Mouse (Mus musculus) gastrocnemius, adult 18-20 months (tissue): ENCODE data around the gene Asna1. TPM values are rescaled to one million over a fixed set of nuclear protein-coding genes. Genes with fewer than 3 reads are reported as not detected.

Experiments used
- DNase-seq: peaks from one replicate; pipeline ENCODE4 v3.0.0; 2021; ENCODE audit warnings: low spot score
- total RNA-seq, 2 experiments: library from RNA; stranded (reverse); gene quantifications; 2 replicates each; pipeline ENCODE4 v1.2.3; 2021

The Asna1 gene
- total RNA-seq, 2 experiments from 2014 or later = 53.6 to 58.0 TPM

GRCm38 (mm10) chr8:85035165-85035727, 10.2 kb upstream of the Asna1 start:
- no peak for DNase-seq

DNA sequence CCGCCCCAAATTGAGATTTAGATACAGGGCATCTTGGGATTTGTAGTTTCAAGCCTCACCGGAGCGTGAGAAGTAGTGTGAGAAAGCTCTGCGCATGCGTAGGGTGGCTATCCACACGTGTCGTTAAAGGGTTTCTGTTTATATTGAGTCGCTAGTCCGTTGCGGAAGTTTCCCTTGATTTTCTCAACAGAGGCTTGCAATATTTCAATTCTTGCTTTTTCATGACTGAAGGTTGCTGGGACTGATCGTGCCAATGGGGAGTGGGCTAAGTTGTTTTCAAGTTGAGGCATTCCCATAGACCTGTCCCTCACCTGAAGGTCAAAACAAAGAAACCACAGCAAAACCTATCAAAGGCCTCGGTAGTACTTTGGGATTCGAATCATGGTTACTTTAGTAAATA, 9.7 kb upstream of the Asna1 start:
- peak; percentile 70 for DNase-seq

- DNase-seq = no peak
Observed at GRCm38 (mm10) chr8:85033867-85034266, 8.8 kb upstream of the Asna1 start.

GRCm38 (mm10) chr8:85032622-85033311, 7.7 kb upstream of the Asna1 start:
- no peak for DNase-seq

DNA sequence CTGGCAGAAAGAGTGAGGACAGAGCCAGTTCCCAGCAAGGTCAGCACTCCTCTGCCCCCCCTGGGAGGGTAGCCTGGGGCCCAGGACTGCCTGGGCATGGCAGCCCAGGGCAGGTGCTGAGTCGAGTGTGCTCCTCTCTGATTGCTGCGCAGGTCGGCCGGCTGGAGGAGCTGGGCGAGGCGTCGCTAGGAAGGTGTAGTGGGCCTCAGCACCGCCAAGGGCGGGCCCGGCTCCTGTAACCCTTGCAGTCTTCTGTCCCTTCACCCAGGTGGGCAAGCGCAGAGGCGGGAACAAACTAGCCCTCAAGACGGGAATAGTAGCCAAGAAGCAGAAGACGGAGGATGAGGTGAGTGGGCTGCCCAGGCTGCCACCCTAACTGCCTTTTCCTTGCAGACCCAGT, 4.2 kb upstream of the Asna1 start:
- DNase-seq = no peak

DNA sequence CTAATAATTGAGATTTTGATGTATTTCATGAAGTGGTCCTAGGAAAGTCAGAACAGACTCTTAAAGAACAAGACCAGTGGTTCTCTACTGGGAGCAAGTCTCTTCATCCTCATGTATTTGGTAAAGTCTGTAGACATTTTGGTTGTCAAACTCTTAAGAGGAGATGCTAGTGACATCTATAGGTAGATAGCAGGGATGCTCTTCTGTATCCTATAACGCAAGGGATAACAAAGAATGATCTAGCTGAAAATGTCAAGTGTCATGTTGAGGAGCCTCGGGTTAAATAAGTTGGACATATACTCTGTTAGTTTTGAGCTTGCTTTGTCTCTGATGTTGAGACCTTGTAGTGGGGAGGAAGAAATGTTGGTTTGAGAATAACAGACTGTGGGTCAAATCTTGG, 2.8 kb upstream of the Asna1 start:
- no peak for DNase-seq

DNA sequence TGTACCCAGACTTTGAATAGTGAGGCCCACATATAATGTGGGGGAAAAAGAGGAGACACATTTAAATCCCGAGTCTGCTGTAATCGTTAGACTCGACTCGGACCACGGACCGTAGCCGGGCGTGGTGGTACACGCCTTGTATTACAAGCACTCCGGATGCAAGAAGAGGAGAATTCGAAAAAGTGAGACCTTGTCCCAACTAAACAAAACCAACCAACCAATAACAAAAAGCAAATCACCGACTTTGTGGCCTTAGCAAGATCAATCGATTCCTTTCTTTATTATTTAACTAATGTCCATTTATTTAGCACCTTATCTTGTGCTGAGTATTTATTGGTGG, 2.4 kb upstream of the Asna1 start:
- DNase-seq = no peak

- peak; percentile 99 for DNase-seq
Observed at GRCm38 (mm10) chr8:85026670-85027515, 1.8 kb upstream of the Asna1 start, which contains the start of gene Trir. Trir (plus strand) TSS chr8:85026823.

DNA sequence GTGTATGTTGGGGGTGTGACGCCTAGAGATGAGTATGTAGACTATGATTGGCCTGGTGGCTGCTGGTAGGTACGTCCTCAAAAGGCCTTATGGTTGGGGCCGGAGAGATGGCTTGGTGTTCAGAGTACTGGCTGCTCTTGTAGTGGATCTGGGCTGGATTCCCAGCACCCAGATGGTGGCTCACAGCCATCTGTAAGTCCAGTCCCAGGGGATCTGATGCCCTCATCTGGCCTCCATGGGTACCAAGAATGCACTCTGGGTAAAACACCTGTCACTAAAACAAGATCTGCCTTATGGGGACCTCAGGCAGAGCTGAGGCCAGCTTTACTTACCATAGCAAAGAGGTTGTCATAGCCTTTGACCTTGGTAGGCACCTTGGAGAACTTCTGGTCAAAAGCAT, 1.2 kb downstream of the Asna1 start:
- DNase-seq = no peak

- no peak for DNase-seq
Observed at GRCm38 (mm10) chr8:85021514-85022055, 3.5 kb downstream of the Asna1 start.

- DNase-seq = no peak
Observed at GRCm38 (mm10) chr8:85017209-85017608, 7.9 kb downstream of the Asna1 start.

GRCm38 (mm10) chr8:85016724-85017123, 8.4 kb downstream of the Asna1 start:
- DNase-seq = no peak

DNA sequence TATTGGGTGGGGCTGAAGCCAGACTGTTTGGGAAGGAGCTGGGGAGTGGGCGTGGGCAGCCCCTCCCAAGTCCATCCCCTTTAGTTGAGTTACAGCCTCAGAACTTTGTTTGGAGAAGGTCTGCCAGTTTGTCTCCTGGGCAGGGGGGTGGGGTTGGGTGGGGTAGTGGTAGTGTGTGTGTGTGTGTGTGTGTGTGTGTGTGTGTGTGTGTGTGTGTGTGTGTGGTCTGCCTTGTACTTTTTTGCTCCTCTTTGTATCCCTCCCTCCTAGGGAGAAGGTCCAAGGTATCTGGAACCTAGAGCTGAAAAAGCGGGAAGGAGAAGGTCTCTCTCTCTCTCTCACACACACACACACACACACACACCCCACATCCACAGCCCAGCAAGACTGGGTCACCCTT, 10.7 kb downstream of the Asna1 start, which contains the start of gene Best2:
Gene Best2 (minus strand): TSS at position 101 of the 400 bp plus-strand sequence.
- DNase-seq = no peak

- peak; percentile 56 for DNase-seq
Observed at GRCm38 (mm10) chr8:85013230-85013840, 11.7 kb downstream of the Asna1 start.

DNA sequence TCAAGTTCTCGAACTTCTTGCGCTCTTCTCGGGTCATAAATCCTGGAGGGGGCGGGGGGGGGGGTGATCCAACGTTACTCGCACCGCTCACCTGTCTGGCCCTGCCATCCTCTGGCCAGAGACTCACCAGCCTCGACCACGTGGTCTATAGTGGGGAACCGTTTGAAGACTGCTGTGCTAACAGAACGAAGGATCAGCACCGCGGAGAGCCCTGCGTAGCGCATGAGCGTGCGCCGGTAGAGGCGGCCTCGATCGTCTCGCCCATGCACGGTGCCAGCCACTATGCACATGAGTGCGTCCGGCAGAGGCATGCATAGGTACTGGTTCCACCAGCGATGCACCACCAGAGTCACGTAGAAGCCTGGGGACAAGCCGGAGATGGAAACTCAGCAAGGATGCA, 13.8 kb downstream of the Asna1 start:
- no peak for DNase-seq

DNA sequence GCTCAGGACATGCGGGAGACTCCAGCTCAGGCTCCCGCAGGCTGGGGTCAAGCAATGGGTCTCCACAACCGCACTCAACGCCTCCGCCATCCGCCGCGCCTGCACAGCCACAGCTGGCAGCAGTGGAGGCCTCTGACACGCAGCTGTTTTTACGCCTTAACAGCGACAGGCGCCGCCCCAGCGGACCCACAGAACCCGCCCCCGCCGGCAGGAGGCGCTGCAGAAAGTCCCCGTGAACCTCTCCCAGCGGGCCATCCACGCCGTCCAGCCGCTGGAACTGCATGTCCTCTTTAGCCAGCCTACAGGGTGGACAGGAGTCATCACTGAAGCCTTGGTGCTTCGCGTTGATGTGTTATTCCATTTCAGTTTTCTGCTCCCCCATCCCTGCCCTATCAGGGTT, 17.4 kb downstream of the Asna1 start:
- DNase-seq = no peak

GRCm38 (mm10) chr8:84997649-84998295, 27.3 kb downstream of the Asna1 start:
- peak; percentile 91 for DNase-seq

DNA sequence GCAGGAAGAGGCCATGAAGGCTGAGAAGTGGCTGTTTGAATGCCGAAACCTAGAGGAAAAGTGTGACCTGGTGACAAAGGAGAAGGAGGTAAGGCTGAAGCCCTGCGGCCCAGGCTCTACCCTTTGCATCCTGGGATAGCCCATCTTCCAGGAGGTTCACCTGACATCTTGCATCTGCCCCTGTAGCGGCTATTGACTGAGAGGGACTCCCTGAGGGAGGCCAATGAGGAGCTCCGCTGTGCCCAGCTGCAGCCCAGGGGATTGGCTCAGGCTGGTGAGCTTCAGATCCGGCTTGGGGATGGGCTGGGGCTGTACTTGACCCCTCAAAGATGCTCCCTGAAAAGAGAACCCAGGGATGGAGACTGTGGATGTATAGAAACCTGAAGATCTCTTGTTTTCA, 28.1 kb downstream of the Asna1 start:
- no peak for DNase-seq

DNA sequence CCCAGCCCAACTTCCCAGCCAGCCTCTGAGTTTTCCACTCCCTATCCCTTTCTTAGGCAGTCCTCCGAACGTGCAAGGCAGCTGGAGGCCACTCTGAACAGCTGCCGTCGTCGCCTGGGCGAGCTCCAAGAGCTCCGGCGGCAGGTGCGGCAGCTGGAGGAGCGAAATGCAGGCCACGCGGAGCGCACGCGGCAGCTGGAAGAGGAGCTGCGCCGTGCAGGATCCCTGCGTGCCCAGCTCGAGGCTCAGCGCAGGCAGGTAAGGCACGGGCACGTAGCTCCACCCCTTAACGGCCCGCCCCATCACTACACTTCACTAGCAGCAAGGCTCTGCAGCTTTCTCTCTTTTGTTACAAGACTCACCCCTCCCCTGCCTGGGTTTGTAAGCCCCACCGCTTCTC, 29.4 kb downstream of the Asna1 start:
- no peak for DNase-seq

DNA sequence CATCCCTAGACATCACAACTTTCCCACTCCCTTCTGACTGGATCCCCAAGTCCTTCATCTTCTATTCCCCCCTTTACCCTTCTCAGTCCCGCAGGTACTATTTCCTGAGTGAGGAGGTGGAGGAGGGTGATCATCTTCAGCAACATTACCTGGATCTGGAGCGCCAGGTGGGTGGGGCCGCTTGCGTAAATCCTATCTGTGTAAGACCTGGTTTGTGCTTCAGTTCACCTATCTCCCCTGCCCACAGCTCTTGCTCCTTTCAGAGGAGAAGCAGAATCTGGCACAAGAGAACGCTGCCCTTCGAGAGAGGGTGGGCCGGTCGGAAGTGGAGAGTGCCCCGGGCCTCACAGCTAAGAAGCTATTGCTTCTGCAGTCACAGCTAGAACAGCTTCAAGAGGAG, 30.7 kb downstream of the Asna1 start:
- no peak for DNase-seq

GRCm38 (mm10) chr8:84990836-84991235, 34.2 kb downstream of the Asna1 start:
- no peak for DNase-seq
